Mouse (Mus musculus) midbrain, embryonic 11.5 days (tissue): Measurements from ENCODE around the gene Gipc3. TPM values are rescaled to one million over a fixed set of nuclear protein-coding genes. Genes with fewer than 3 reads are reported as not detected.

Experiments
- ATAC-seq: fragments of 200-750 bp; cut with Nextera tagmentation; 2 replicates; pipeline ENCODE4 v1.8.0; 2017; ENCODE audit warnings: moderate TSS enrichment, moderate library complexity; ENCODE audit not compliant: low FRiP score
- DNase-seq: peaks from one replicate; pipeline ENCODE4 v3.0.0; 2015; ENCODE audit warnings: low spot score; ENCODE audit errors: missing footprints
- H3K27ac ChIP-seq: fragments of 300-500 bp; sonication (generic); 2 replicates; pipeline ENCODE4 v1.5.1; 2014; ENCODE audit warnings: low read depth, low read length
- H3K27me3 ChIP-seq: fragments of 300-500 bp; sonication (generic); 2 replicates; pipeline ENCODE4 v1.6.1; 2014; ENCODE audit warnings: mild to moderate bottlenecking, low read length, moderate library complexity, mixed read lengths; ENCODE audit not compliant: control insufficient read depth, insufficient read depth
- H3K36me3 ChIP-seq: fragments of 300-500 bp; sonication (generic); 2 replicates; pipeline ENCODE4 v1.6.1; 2014; ENCODE audit warnings: mild to moderate bottlenecking, low read length, moderate library complexity, mixed read lengths; ENCODE audit not compliant: control insufficient read depth, insufficient read depth
- H3K4me1 ChIP-seq: fragments of 300-500 bp; sonication (generic); 2 replicates; pipeline ENCODE4 v1.6.1; 2014; ENCODE audit warnings: low read length; ENCODE audit not compliant: control insufficient read depth, insufficient read depth
- H3K4me2 ChIP-seq: fragments of 300-500 bp; sonication (generic); 2 replicates; pipeline ENCODE4 v1.6.1; 2014; ENCODE audit warnings: mild to moderate bottlenecking, moderate library complexity
- H3K4me3 ChIP-seq: fragments of 300-500 bp; sonication (generic); 2 replicates; pipeline ENCODE4 v1.5.1; 2014; ENCODE audit warnings: low read depth, low read length
- H3K9ac ChIP-seq: fragments of 300-500 bp; sonication (generic); 2 replicates; pipeline ENCODE4 v1.6.1; 2014; ENCODE audit warnings: low read length
- H3K9me3 ChIP-seq: fragments of 300-500 bp; sonication (generic); 2 replicates; pipeline ENCODE4 v1.6.1; 2016; ENCODE audit warnings: low read length; ENCODE audit not compliant: control insufficient read depth
- WGBS: fragments of 180-500 bp; shearing (Covaris S2); extraction: QIAGEN DNeasy Blood & Tissue Kit; methylation state at CpG from one replicate; pipeline ENCODE4 v1.1.7; 2014; 5-methylcytosine and 5-hydroxymethylcytosine counted together
- polyA plus RNA-seq: library from polyadenylated mRNA; unstranded; fragments of >200 nt; fragmentation: Nextera tagmentation; extraction: Ambion mirVana; gene quantifications from 2 replicates; pipeline ENCODE4 v1.2.1, GENCODE M21; 2014

Gipc3 gene
- polyA plus RNA-seq, 1 experiment from 2014 or later: 0.04 TPM

GRCm38 (mm10) chr10:81363436-81364346 lies 20.6 kb upstream of the Gipc3 start:
- peaks cover 13% of the 10 kb centered on the region for H3K36me3 ChIP-seq
- peaks cover 11% of the 10 kb centered on the region for H3K27me3 ChIP-seq
- peak overlapping the region; percentile 57 for H3K9ac ChIP-seq
- peak overlapping the region; percentile 52 for H3K4me2 ChIP-seq
- 8% methylated on average over 54 of the region's 54 CpGs for WGBS
- ATAC-seq (no peak), DNase-seq (no peak)
- H3K9me3 ChIP-seq: no peaks in the 10 kb centered on the region
- peak overlapping the region; percentile 28 for H3K4me3 ChIP-seq
- no peak overlapping the region; the same call in 1 of the 2 replicates for H3K27ac ChIP-seq
- peaks cover 50% of the 10 kb centered on the region for H3K4me1 ChIP-seq

- ATAC-seq: no peak
- Histone ChIP-seq H3K9ac (no peak overlapping the region), H3K27ac (no peak overlapping the region), H3K4me3 (no peak overlapping the region), H3K9me3 (no peaks in the 10 kb centered on the region), H3K4me2 (no peak overlapping the region), H3K27me3 (peaks cover 11% of the 10 kb centered on the region), H3K36me3 (peaks cover 6% of the 10 kb centered on the region; the same call in 1 of the 2 replicates), H3K4me1 (peaks cover 61% of the 10 kb centered on the region)
- DNase-seq: peak; percentile 86
- WGBS: 77% methylated on average over 12 of the region's 12 CpGs
Observed at GRCm38 (mm10) chr10:81362336-81362949, 19.4 kb upstream of the Gipc3 start.

- peaks cover 11% of the 10 kb centered on the region for H3K27me3 ChIP-seq
Observed at GRCm38 (mm10) chr10:81360721-81361120, 17.7 kb upstream of the Gipc3 start.

GRCm38 (mm10) chr10:81358841-81359240 lies 15.8 kb upstream of the Gipc3 start:
- WGBS: 48% methylated on average over 1 of the region's 1 CpGs

More at GRCm38 (mm10) chr10:81360721-81361120, 17.7 kb upstream of the Gipc3 start:
- H3K4me2 ChIP-seq: no peak overlapping the region
- 73% methylated on average over 8 of the region's 8 CpGs for WGBS
- ATAC-seq (no peak), DNase-seq (no peak)
- no peak overlapping the region for H3K27ac ChIP-seq
- peaks cover 51% of the 10 kb centered on the region for H3K4me1 ChIP-seq
- no peaks in the 10 kb centered on the region for H3K9me3 ChIP-seq
- no peaks in the 10 kb centered on the region for H3K36me3 ChIP-seq
- H3K9ac ChIP-seq: 0 out of 2 replicates have a peak overlapping the region, but pooled peaks have one; percentile 7
- H3K4me3 ChIP-seq: no peak overlapping the region

GRCm38 (mm10) chr10:81358209-81358608 lies 15.1 kb upstream of the Gipc3 start:
- Histone ChIP-seq H3K27me3 (peaks cover 4% of the 10 kb centered on the region; the same call in 1 of the 2 replicates), H3K9me3 (no peaks in the 10 kb centered on the region), H3K36me3 (no peaks in the 10 kb centered on the region), H3K4me1 (peaks cover 28% of the 10 kb centered on the region), H3K27ac (no peak overlapping the region), H3K4me3 (peak overlapping the region; percentile 65), H3K9ac (peak overlapping the region; percentile 78; the same call in 1 of the 2 replicates), H3K4me2 (peak overlapping the region; percentile 96)
- WGBS: 25% methylated on average over 4 of the region's 4 CpGs
- ATAC-seq (no peak), DNase-seq (no peak)

More at GRCm38 (mm10) chr10:81358841-81359240, 15.8 kb upstream of the Gipc3 start:
- H3K4me3 ChIP-seq: no peak overlapping the region
- no peak overlapping the region for H3K4me2 ChIP-seq
- ATAC-seq (no peak), DNase-seq (no peak)
- H3K36me3 ChIP-seq: no peaks in the 10 kb centered on the region
- peaks cover 7% of the 10 kb centered on the region for H3K27me3 ChIP-seq
- no peak overlapping the region for H3K27ac ChIP-seq
- no peak overlapping the region; the same call in 1 of the 2 replicates for H3K9ac ChIP-seq
- H3K4me1 ChIP-seq: peaks cover 34% of the 10 kb centered on the region
- no peaks in the 10 kb centered on the region for H3K9me3 ChIP-seq

GRCm38 (mm10) chr10:81356991-81357844 lies 14.2 kb upstream of the Gipc3 start, which contains the start of gene Mfsd12:
Gene Mfsd12 (plus strand): TSS chr10:81357491.
- Histone ChIP-seq H3K4me3 (peak within 1 kb of the TSS; percentile 65), H3K36me3 (no peaks in the 10 kb centered on the region), H3K4me2 (peak within 1 kb of the TSS; percentile 96), H3K27me3 (no peaks in the 10 kb centered on the region), H3K27ac (no peak within 1 kb of the TSS), H3K9ac (peak within 1 kb of the TSS; percentile 78), H3K9me3 (no peaks in the 10 kb centered on the region), H3K4me1 (peaks cover 25% of the 10 kb centered on the region)
- WGBS: 2% methylated on average over 79 of the region's 79 CpGs
- DNase-seq: peak; percentile 98
- peak; percentile 92 for ATAC-seq

GRCm38 (mm10) chr10:81356352-81356990 lies 13.4 kb upstream of the Gipc3 start:
- Histone ChIP-seq H3K4me1 (peaks cover 25% of the 10 kb centered on the region), H3K27me3 (no peaks in the 10 kb centered on the region), H3K4me3 (no peak overlapping the region), H3K9me3 (no peaks in the 10 kb centered on the region), H3K4me2 (no peak overlapping the region), H3K36me3 (no peaks in the 10 kb centered on the region), H3K9ac (no peak overlapping the region), H3K27ac (no peak overlapping the region)
- peak; percentile 1; the same call in 1 of the 2 replicates for ATAC-seq
- 60% methylated on average over 12 of the region's 12 CpGs for WGBS
- DNase-seq: peak; percentile 82

GRCm38 (mm10) chr10:81355533-81355932 lies 12.5 kb upstream of the Gipc3 start:
- DNase-seq: no peak
- no peaks in the 10 kb centered on the region for H3K36me3 ChIP-seq
- no peaks in the 10 kb centered on the region for H3K9me3 ChIP-seq
- no peak overlapping the region for H3K27ac ChIP-seq
- peaks cover 20% of the 10 kb centered on the region for H3K4me1 ChIP-seq
- H3K4me3 ChIP-seq: no peak overlapping the region
- WGBS: 84% methylated on average over 4 of the region's 4 CpGs
- H3K4me2 ChIP-seq: no peak overlapping the region
- H3K9ac ChIP-seq: no peak overlapping the region
- no peak for ATAC-seq
- no peaks in the 10 kb centered on the region for H3K27me3 ChIP-seq
